Mouse (Mus musculus): ENCODE measurements around the gene Fstl1. TPM values are rescaled to one million over a fixed set of nuclear protein-coding genes. Genes with fewer than 3 reads are reported as not detected.

Gene Fstl1
- polyA plus RNA-seq, 1 experiment from 2014 or later: 126 TPM

DNA sequence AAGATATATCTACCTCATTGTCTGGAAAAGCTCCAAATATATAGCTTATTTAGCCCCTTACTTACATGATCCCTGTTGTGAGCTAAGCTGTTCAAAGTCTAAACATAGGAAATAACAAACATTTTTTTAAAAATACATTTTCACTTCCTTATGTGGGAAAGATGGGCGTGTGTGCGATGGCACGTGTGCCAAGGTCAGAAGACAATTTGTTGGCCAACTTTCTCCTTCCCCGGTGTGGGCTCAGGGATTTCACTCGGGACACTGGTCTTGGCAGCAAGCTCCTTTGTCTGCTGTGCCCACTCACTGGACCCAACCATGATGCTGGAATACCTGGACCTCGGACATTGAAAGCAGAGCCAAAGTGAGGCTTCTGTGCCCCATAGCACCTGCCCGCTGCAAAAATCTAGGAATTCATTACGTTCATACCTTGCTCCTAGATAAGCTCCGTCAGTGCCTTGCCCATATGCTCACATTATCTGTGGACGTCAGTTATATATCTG, 19.0 kb downstream of the Fstl1 start:
- 96% methylated on average over 10 of the region's 10 CpGs for WGBS
- no peaks in the 10 kb centered on the region for H3K27me3 ChIP-seq (ENCODE audit: control insufficient read depth, insufficient read depth, low read length)
- no peak for ATAC-seq (ENCODE audit: low FRiP score)
- H3K4me2 ChIP-seq (replicated peaks): no peak overlapping the region
- DNase-seq (ENCODE audit: low spot score): no peak
- H3K36me3 ChIP-seq (replicated peaks; ENCODE audit: control insufficient read depth, insufficient read depth): no peaks in the 10 kb centered on the region
- H3K27ac ChIP-seq: no peak overlapping the region
- no peak overlapping the region for H3K4me3 ChIP-seq (replicated peaks; ENCODE audit: low read length)
- no peak overlapping the region for H3K9ac ChIP-seq
- no peaks in the 10 kb centered on the region for H3K9me3 ChIP-seq (ENCODE audit: control insufficient read depth, low read length)
- H3K4me1 ChIP-seq (replicated peaks; ENCODE audit: control insufficient read depth, insufficient read depth, low read length): no peaks in the 10 kb centered on the region

DNA sequence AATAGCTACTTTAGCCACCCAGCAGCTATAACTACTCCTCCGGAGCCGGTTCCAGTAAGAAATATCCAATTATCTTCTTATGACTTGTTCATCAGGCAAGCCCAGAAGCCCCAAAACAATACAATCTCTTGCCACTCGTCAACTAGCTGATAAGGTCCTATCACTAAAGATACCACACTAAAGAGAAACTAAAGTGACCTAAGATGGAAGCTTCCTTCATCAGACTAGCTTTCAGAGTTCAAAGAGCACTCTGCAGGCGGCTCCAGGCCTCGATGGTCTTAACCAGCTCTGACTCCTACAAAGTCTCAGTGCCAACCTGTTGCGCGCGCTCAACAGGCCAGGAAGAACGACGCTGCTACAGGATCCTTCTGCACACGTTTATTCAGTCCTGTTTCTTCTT, 19.6 kb downstream of the Fstl1 start:
- DNase-seq (ENCODE audit: low spot score) (no peak), ATAC-seq (ENCODE audit: low FRiP score) (no peak)
- no peak overlapping the region for H3K9ac ChIP-seq
- no peak overlapping the region for H3K4me3 ChIP-seq (replicated peaks; ENCODE audit: low read length)
- H3K4me2 ChIP-seq (replicated peaks): no peak overlapping the region
- WGBS: 96% methylated on average over 11 of the region's 11 CpGs
- H3K36me3 ChIP-seq (replicated peaks; ENCODE audit: control insufficient read depth, insufficient read depth): no peaks in the 10 kb centered on the region
- no peak overlapping the region for H3K27ac ChIP-seq
- no peaks in the 10 kb centered on the region for H3K27me3 ChIP-seq (ENCODE audit: control insufficient read depth, insufficient read depth, low read length)
- no peaks in the 10 kb centered on the region for H3K9me3 ChIP-seq (ENCODE audit: control insufficient read depth, low read length)
- H3K4me1 ChIP-seq (replicated peaks; ENCODE audit: control insufficient read depth, insufficient read depth, low read length): no peaks in the 10 kb centered on the region

DNA sequence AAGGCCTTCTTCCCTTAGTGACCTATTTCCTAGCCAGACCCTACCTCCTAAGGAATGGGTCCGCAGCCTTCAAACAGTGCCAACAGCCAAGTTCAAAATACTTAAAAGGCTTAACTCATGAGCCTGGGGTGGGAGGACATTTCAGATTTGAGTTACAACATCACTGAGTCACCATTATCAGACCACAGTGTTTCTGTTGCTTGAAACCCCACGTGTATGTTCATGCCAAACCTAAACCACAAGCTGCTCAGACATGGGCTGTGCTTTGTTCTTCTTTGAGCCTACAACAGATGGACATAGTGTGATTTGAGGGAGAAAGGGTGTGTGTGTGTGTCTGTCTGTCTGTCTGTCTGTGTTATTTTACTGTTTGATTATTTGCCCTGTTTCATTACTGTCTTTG, 24.4 kb downstream of the Fstl1 start:
- no peak overlapping the region for H3K27ac ChIP-seq
- 81% methylated on average over 2 of the region's 2 CpGs for WGBS
- ATAC-seq (ENCODE audit: low FRiP score): no peak

GRCm38 (mm10) chr16:37802686-37803295, 26.1 kb downstream of the Fstl1 start:
- peak; percentile 63 for DNase-seq (ENCODE audit: low spot score)
- WGBS: 60% methylated on average over 4 of the region's 4 CpGs

More for the DNA sequence above, 24.4 kb downstream of the Fstl1 start:
- Histone ChIP-seq H3K9ac (no peak overlapping the region), H3K27me3 (ENCODE audit: control insufficient read depth, insufficient read depth, low read length) (no peaks in the 10 kb centered on the region), H3K4me1 (replicated peaks; ENCODE audit: control insufficient read depth, insufficient read depth, low read length) (peaks cover 3% of the 10 kb centered on the region), H3K4me3 (replicated peaks; ENCODE audit: low read length) (no peak overlapping the region), H3K36me3 (replicated peaks; ENCODE audit: control insufficient read depth, insufficient read depth) (no peaks in the 10 kb centered on the region), H3K9me3 (ENCODE audit: control insufficient read depth, low read length) (no peaks in the 10 kb centered on the region), H3K4me2 (replicated peaks) (no peak overlapping the region)
- DNase-seq (ENCODE audit: low spot score): no peak

DNA sequence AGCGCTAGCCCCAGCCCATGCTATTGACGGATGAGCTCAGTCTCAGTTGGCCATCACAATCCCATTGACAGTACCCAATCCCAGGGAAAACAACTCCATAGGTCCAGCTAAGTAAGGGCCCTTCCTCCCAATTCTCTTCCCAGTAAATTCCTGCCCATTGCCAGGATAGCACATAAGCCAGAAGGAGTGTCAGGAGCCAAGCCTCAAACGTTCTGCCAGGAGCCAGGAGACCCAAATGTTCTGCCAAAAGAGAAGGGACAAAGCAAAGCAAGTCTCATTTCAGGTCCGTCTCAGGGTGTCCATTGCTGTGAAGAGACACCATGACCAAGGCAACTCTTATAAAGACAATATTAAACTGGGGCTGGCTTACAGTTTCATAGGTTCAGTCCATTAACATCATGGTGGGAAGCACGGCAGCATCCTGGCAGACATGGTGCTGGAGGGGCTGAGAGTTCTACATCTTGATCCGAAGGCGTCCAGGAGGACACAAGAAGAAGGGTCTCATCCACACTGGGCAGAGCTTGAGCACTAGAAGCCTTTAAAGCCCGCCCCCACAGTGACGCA, 26.8 kb downstream of the Fstl1 start:
- Histone ChIP-seq H3K27me3 (ENCODE audit: control insufficient read depth, insufficient read depth, low read length) (no peaks in the 10 kb centered on the region), H3K36me3 (replicated peaks; ENCODE audit: control insufficient read depth, insufficient read depth) (no peaks in the 10 kb centered on the region), H3K9me3 (ENCODE audit: control insufficient read depth, low read length) (no peaks in the 10 kb centered on the region), H3K27ac (no peak overlapping the region), H3K9ac (no peak overlapping the region), H3K4me1 (replicated peaks; ENCODE audit: control insufficient read depth, insufficient read depth, low read length) (peaks cover 3% of the 10 kb centered on the region), H3K4me2 (replicated peaks) (no peak overlapping the region), H3K4me3 (replicated peaks; ENCODE audit: low read length) (no peak overlapping the region)
- DNase-seq (ENCODE audit: low spot score) (no peak), ATAC-seq (ENCODE audit: low FRiP score) (no peak)
- 95% methylated on average over 9 of the region's 9 CpGs for WGBS

More at GRCm38 (mm10) chr16:37802686-37803295, 26.1 kb downstream of the Fstl1 start:
- Histone ChIP-seq H3K27ac (no peak overlapping the region; the same call in 1 of the 2 replicates), H3K9me3 (ENCODE audit: control insufficient read depth, low read length) (no peaks in the 10 kb centered on the region), H3K4me3 (replicated peaks; ENCODE audit: low read length) (no peak overlapping the region), H3K36me3 (replicated peaks; ENCODE audit: control insufficient read depth, insufficient read depth) (no peaks in the 10 kb centered on the region), H3K9ac (no peak overlapping the region), H3K4me1 (replicated peaks; ENCODE audit: control insufficient read depth, insufficient read depth, low read length) (peaks cover 3% of the 10 kb centered on the region), H3K4me2 (replicated peaks) (no peak overlapping the region), H3K27me3 (ENCODE audit: control insufficient read depth, insufficient read depth, low read length) (no peaks in the 10 kb centered on the region)
- peak; percentile 78 for ATAC-seq (ENCODE audit: low FRiP score)

DNA sequence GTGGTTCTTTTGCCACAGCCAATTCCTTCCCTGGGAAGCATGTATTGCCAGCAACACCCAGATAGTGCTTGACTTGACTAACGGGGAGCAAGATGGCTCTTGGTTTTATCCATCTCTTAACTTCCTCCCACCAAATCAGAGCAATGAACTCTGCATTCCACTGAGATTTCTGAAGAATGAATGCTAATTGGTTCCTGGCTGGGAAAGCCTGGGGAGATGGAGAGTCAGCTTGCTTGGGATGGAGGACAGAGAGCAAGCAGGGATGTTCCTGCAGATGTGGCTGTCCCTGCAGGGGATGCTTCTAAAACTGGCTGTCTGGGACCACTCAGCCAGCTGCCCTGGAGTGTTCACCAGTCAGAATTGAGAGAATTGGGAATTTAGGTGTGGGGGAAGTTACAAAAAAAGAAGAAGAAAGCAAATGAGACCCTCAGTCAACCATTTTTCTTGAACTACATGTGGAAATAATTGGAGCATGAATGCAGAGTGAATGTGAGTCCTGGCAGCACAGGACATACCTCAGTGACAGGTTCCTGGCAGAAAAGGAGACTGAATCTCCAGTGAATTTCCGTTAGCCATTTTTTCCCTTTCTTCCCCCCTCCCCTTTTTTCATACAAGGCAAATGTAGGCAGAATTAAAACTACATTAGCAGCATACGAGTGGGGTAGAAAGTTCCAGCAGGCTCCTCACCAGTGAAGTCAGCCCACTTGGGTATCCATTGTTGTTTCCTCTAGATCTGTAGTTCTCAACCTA, 29.2 kb downstream of the Fstl1 start:
- H3K4me1 ChIP-seq (replicated peaks; ENCODE audit: control insufficient read depth, insufficient read depth, low read length): peaks cover 3% of the 10 kb centered on the region
- WGBS: 69% methylated on average over 3 of the region's 3 CpGs
- DNase-seq (ENCODE audit: low spot score) (no peak), ATAC-seq (ENCODE audit: low FRiP score) (no peak)
- no peaks in the 10 kb centered on the region for H3K36me3 ChIP-seq (replicated peaks; ENCODE audit: control insufficient read depth, insufficient read depth)
- H3K4me2 ChIP-seq (replicated peaks): no peak overlapping the region
- H3K9ac ChIP-seq: no peak overlapping the region
- H3K9me3 ChIP-seq (ENCODE audit: control insufficient read depth, low read length): no peaks in the 10 kb centered on the region
- no peaks in the 10 kb centered on the region for H3K27me3 ChIP-seq (ENCODE audit: control insufficient read depth, insufficient read depth, low read length)
- H3K4me3 ChIP-seq (replicated peaks; ENCODE audit: low read length): no peak overlapping the region
- no peak overlapping the region for H3K27ac ChIP-seq

GRCm38 (mm10) chr16:37807269-37807668, 30.6 kb downstream of the Fstl1 start:
- Histone ChIP-seq H3K27me3 (ENCODE audit: control insufficient read depth, insufficient read depth, low read length) (no peaks in the 10 kb centered on the region), H3K4me3 (replicated peaks; ENCODE audit: low read length) (no peak overlapping the region), H3K4me1 (replicated peaks; ENCODE audit: control insufficient read depth, insufficient read depth, low read length) (peaks cover 11% of the 10 kb centered on the region), H3K27ac (no peak overlapping the region), H3K9ac (no peak overlapping the region), H3K4me2 (replicated peaks) (no peak overlapping the region), H3K9me3 (ENCODE audit: control insufficient read depth, low read length) (no peaks in the 10 kb centered on the region), H3K36me3 (replicated peaks; ENCODE audit: control insufficient read depth, insufficient read depth) (no peaks in the 10 kb centered on the region)
- DNase-seq (ENCODE audit: low spot score) (no peak), ATAC-seq (ENCODE audit: low FRiP score) (no peak)
- WGBS: 79% methylated on average over 8 of the region's 8 CpGs

DNA sequence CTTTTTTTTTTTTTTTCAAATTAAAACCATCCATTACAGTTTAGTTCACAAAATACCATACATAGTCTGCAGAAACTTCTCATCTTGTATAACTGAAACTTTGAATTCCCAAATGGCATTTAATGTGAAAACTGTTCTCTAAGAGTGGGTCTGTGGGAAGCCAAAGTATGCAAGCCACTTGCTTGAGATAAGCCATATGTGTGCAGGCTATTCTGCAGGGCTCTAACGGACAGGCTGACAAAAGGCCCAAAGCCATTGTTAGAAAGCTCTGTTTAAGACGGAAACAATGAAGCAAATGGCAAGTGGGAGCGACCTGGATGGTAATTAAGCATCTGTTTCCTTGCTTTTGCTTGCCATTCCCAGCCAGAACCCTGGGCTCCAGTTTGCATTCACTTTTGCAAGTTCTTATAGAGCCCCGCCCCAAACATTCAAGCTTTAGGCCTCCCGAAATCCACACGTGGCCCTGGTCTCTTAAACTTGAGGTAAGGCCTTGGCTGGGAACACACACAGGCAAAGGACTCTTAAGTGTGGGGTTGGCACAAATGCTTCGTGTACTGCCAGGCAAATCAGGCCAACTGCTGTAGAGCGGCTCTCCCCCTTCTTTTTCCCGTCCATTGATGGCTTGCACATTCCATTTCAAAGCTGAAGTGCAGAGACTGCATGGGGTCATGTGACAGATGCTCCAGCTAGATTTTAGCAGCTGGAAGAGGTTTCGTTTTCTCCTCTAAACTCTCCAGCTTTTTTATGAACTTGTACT, 32.4 kb downstream of the Fstl1 start:
- Histone ChIP-seq H3K4me2 (replicated peaks) (no peak overlapping the region), H3K9me3 (ENCODE audit: control insufficient read depth, low read length) (no peaks in the 10 kb centered on the region), H3K27me3 (ENCODE audit: control insufficient read depth, insufficient read depth, low read length) (no peaks in the 10 kb centered on the region), H3K4me3 (replicated peaks; ENCODE audit: low read length) (no peak overlapping the region), H3K9ac (no peak overlapping the region), H3K27ac (peak overlapping the region; percentile 9; the same call in 1 of the 2 replicates), H3K4me1 (replicated peaks; ENCODE audit: control insufficient read depth, insufficient read depth, low read length) (peaks cover 20% of the 10 kb centered on the region), H3K36me3 (replicated peaks; ENCODE audit: control insufficient read depth, insufficient read depth) (no peaks in the 10 kb centered on the region)
- DNase-seq (ENCODE audit: low spot score) (no peak), ATAC-seq (ENCODE audit: low FRiP score) (no peak)
- 28% methylated on average over 10 of the region's 10 CpGs for WGBS

- no peak overlapping the region for H3K9ac ChIP-seq
- no peaks in the 10 kb centered on the region for H3K9me3 ChIP-seq (ENCODE audit: control insufficient read depth, low read length)
- H3K36me3 ChIP-seq (replicated peaks; ENCODE audit: control insufficient read depth, insufficient read depth): no peaks in the 10 kb centered on the region
- 0 out of 2 replicates have a peak overlapping the region, but pooled peaks have one; percentile 9 for H3K27ac ChIP-seq
- no peaks in the 10 kb centered on the region for H3K27me3 ChIP-seq (ENCODE audit: control insufficient read depth, insufficient read depth, low read length)
- peaks cover 21% of the 10 kb centered on the region for H3K4me1 ChIP-seq (replicated peaks; ENCODE audit: control insufficient read depth, insufficient read depth, low read length)
- ATAC-seq (ENCODE audit: low FRiP score): no peak
- H3K4me3 ChIP-seq (replicated peaks; ENCODE audit: low read length): no peak overlapping the region
- 74% methylated on average over 6 of the region's 6 CpGs for WGBS
- H3K4me2 ChIP-seq (replicated peaks): no peak overlapping the region
- DNase-seq (ENCODE audit: low spot score): no peak
Observed at GRCm38 (mm10) chr16:37809623-37809992, 32.9 kb downstream of the Fstl1 start.

Data from hindbrain, embryonic 14.5 days (tissue).